Mouse (Mus musculus) neural tube, embryonic 11.5 days (tissue): ENCODE results near the gene Phb. TPM values are rescaled to one million over a fixed set of nuclear protein-coding genes. Genes with fewer than 3 reads are reported as not detected.
A peak's percentile ranks its signal among the peaks of the same experiment; 100 is the strongest.

ENCODE experiments used
- ATAC-seq: fragments of 200-750 bp; cut with Nextera tagmentation; 2 replicates; pipeline ENCODE4 v1.8.0; 2017; ENCODE audit warnings: moderate number of reproducible peaks, mild to moderate bottlenecking, moderate TSS enrichment, moderate library complexity; ENCODE audit not compliant: insufficient read depth, low FRiP score, low TSS enrichment
- DNase-seq: peaks from one replicate; pipeline ENCODE4 v3.0.0-alpha.2; 2015; ENCODE audit warnings: low spot score
- H3K27ac ChIP-seq: fragments of 300-500 bp; sonication (generic); 2 replicates; pipeline ENCODE4 v1.5.1; 2014; ENCODE audit warnings: low read depth, mild to moderate bottlenecking, low read length
- H3K27me3 ChIP-seq: fragments of 300-500 bp; sonication (generic); 2 replicates; pipeline ENCODE4 v1.6.1; 2014; ENCODE audit warnings: mild to moderate bottlenecking, low read length, mixed read lengths; ENCODE audit not compliant: control insufficient read depth, insufficient read depth
- H3K36me3 ChIP-seq: fragments of 300-500 bp; sonication (generic); 2 replicates; pipeline ENCODE4 v1.6.1; 2014; ENCODE audit warnings: mild to moderate bottlenecking, low read length, moderate library complexity, mixed read lengths; ENCODE audit not compliant: control insufficient read depth, insufficient read depth
- H3K4me1 ChIP-seq: fragments of 300-500 bp; sonication (generic); 2 replicates; pipeline ENCODE4 v1.6.1; 2014; ENCODE audit warnings: low read length, mixed read lengths; ENCODE audit not compliant: control insufficient read depth, insufficient read depth
- H3K4me2 ChIP-seq: fragments of 300-500 bp; sonication (generic); 2 replicates; pipeline ENCODE4 v1.6.1; 2014; ENCODE audit warnings: low read depth, mild to moderate bottlenecking, moderate library complexity
- H3K4me3 ChIP-seq: fragments of 300-500 bp; sonication (generic); 2 replicates; pipeline ENCODE4 v1.5.1; 2014; ENCODE audit warnings: low read depth, low read length
- H3K9ac ChIP-seq: fragments of 300-500 bp; sonication (generic); 2 replicates; pipeline ENCODE4 v1.6.1; 2014; ENCODE audit warnings: mild to moderate bottlenecking, low read length
- H3K9me3 ChIP-seq: fragments of 300-500 bp; sonication (generic); 2 replicates; pipeline ENCODE4 v1.6.1; 2016; ENCODE audit warnings: low read length; ENCODE audit not compliant: control insufficient read depth
- WGBS: fragments of 180-500 bp; shearing (Covaris S2); extraction: QIAGEN DNeasy Blood & Tissue Kit; methylation state at CpG from one replicate; pipeline ENCODE4 v1.1.7; 2014; 5-methylcytosine and 5-hydroxymethylcytosine counted together
- polyA plus RNA-seq: library from polyadenylated mRNA; unstranded; fragments of >200 nt; fragmentation: Nextera tagmentation; extraction: Ambion mirVana; gene quantifications from 2 replicates; pipeline ENCODE4 v1.2.1, GENCODE M21; 2014

The Phb gene
- polyA plus RNA-seq, 1 experiment from 2014 or later = 230 TPM

GRCm38 (mm10) chr11:95631301-95631700 lies 35.5 kb upstream of the Phb start:
- Histone ChIP-seq H3K9me3 (no peaks in the 10 kb centered on the region), H3K4me1 (peaks cover 3% of the 10 kb centered on the region; the same call in 1 of the 2 replicates), H3K36me3 (no peaks in the 10 kb centered on the region), H3K4me3 (no peak overlapping the region), H3K27ac (peak overlapping the region; percentile 34; the same call in 1 of the 2 replicates), H3K9ac (no peak overlapping the region), H3K27me3 (no peaks in the 10 kb centered on the region), H3K4me2 (no peak overlapping the region)
- DNase-seq (no peak), ATAC-seq (no peak)
- WGBS = 55% methylated on average over 4 of the region's 4 CpGs

- H3K4me1 ChIP-seq = peaks cover 3% of the 10 kb centered on the region; the same call in 1 of the 2 replicates
These were observed 34.3 kb upstream of the Phb start for GRCm38 (mm10) chr11:95632474-95632873.

GRCm38 (mm10) chr11:95633512-95634000 lies 33.2 kb upstream of the Phb start:
- peaks cover 3% of the 10 kb centered on the region; the same call in 1 of the 2 replicates for H3K4me1 ChIP-seq
- WGBS = 45% methylated on average over 2 of the region's 2 CpGs
- H3K4me3 ChIP-seq = no peak overlapping the region
- H3K9me3 ChIP-seq = no peaks in the 10 kb centered on the region
- H3K27ac ChIP-seq = no peak overlapping the region
- H3K27me3 ChIP-seq = no peaks in the 10 kb centered on the region
- DNase-seq (no peak), ATAC-seq (no peak)
- H3K4me2 ChIP-seq = no peak overlapping the region
- H3K36me3 ChIP-seq = no peaks in the 10 kb centered on the region
- H3K9ac ChIP-seq = no peak overlapping the region

More at GRCm38 (mm10) chr11:95632474-95632873, 34.3 kb upstream of the Phb start:
- no peaks in the 10 kb centered on the region for H3K9me3 ChIP-seq
- 0 out of 2 replicates have a peak overlapping the region, but pooled peaks have one; percentile 30 for H3K27ac ChIP-seq
- WGBS = 52% methylated on average over 6 of the region's 6 CpGs
- no peak overlapping the region for H3K4me3 ChIP-seq
- no peaks in the 10 kb centered on the region for H3K36me3 ChIP-seq
- H3K4me2 ChIP-seq = no peak overlapping the region
- DNase-seq (no peak), ATAC-seq (no peak; the same call in 1 of the 2 replicates)
- H3K9ac ChIP-seq = no peak overlapping the region
- H3K27me3 ChIP-seq = no peaks in the 10 kb centered on the region

GRCm38 (mm10) chr11:95635030-95635429 lies 31.7 kb upstream of the Phb start:
- 53% methylated on average over 2 of the region's 2 CpGs for WGBS
- no peak overlapping the region for H3K4me3 ChIP-seq
- DNase-seq = no peak
- no peaks in the 10 kb centered on the region for H3K27me3 ChIP-seq
- no peak overlapping the region for H3K4me2 ChIP-seq
- no peaks in the 10 kb centered on the region for H3K9me3 ChIP-seq
- ATAC-seq = no peak
- H3K36me3 ChIP-seq = no peaks in the 10 kb centered on the region
- peaks cover 8% of the 10 kb centered on the region for H3K4me1 ChIP-seq
- no peak overlapping the region for H3K27ac ChIP-seq
- no peak overlapping the region for H3K9ac ChIP-seq

GRCm38 (mm10) chr11:95640751-95641150 lies 26.0 kb upstream of the Phb start:
- 50% methylated on average over 2 of the region's 2 CpGs for whole genome bisulfite sequencing
- Histone ChIP-seq H3K4me3 (no peak overlapping the region), H3K9me3 (no peaks in the 10 kb centered on the region), H3K36me3 (no peaks in the 10 kb centered on the region), H3K4me1 (peaks cover 29% of the 10 kb centered on the region), H3K9ac (no peak overlapping the region), H3K27ac (no peak overlapping the region), H3K4me2 (no peak overlapping the region), H3K27me3 (0 out of 2 replicates have a peak, but pooled peaks cover 7% of the 10 kb centered on the region)
- ATAC-seq (no peak), DNase-seq (no peak)

- DNase-seq (no peak), ATAC-seq (no peak)
- 34% methylated on average over 12 of the region's 12 CpGs for WGBS
- H3K9me3 ChIP-seq = no peaks in the 10 kb centered on the region
- no peak overlapping the region for H3K4me3 ChIP-seq
- H3K4me2 ChIP-seq = no peak overlapping the region
- H3K9ac ChIP-seq = no peak overlapping the region
- H3K36me3 ChIP-seq = no peaks in the 10 kb centered on the region
- peaks cover 45% of the 10 kb centered on the region for H3K4me1 ChIP-seq
- H3K27ac ChIP-seq = 0 out of 2 replicates have a peak overlapping the region, but pooled peaks have one; percentile 8
- 0 out of 2 replicates have a peak, but pooled peaks cover 7% of the 10 kb centered on the region for H3K27me3 ChIP-seq
These were observed 24.1 kb upstream of the Phb start for GRCm38 (mm10) chr11:95642534-95643280.

GRCm38 (mm10) chr11:95643856-95644255 lies 22.9 kb upstream of the Phb start:
- Histone ChIP-seq H3K4me1 (peaks cover 48% of the 10 kb centered on the region), H3K4me3 (no peak overlapping the region), H3K9ac (no peak overlapping the region; the same call in 1 of the 2 replicates), H3K27ac (no peak overlapping the region), H3K9me3 (no peaks in the 10 kb centered on the region), H3K36me3 (no peaks in the 10 kb centered on the region), H3K4me2 (no peak overlapping the region), H3K27me3 (0 out of 2 replicates have a peak, but pooled peaks cover 7% of the 10 kb centered on the region)
- DNase-seq (no peak), ATAC-seq (no peak)
- WGBS = 41% methylated on average over 5 of the region's 5 CpGs

GRCm38 (mm10) chr11:95644381-95644780 lies 22.4 kb upstream of the Phb start:
- no peak overlapping the region; the same call in 1 of the 2 replicates for H3K9ac ChIP-seq
- no peaks in the 10 kb centered on the region for H3K9me3 ChIP-seq
- ATAC-seq (no peak), DNase-seq (no peak)
- 0 out of 2 replicates have a peak, but pooled peaks cover 7% of the 10 kb centered on the region for H3K27me3 ChIP-seq
- H3K4me3 ChIP-seq = no peak overlapping the region
- no peaks in the 10 kb centered on the region for H3K36me3 ChIP-seq
- WGBS = 67% methylated on average over 7 of the region's 7 CpGs
- peaks cover 48% of the 10 kb centered on the region for H3K4me1 ChIP-seq
- H3K27ac ChIP-seq = no peak overlapping the region
- H3K4me2 ChIP-seq = no peak overlapping the region
